Mouse (Mus musculus) layer of hippocampus, adult 9-11 months (tissue): ENCODE results near the gene Wwc2.
"Not testable (repeated sequence)": the region's sequence is repeated elsewhere in the genome, so short reads cannot be mapped to it uniquely, and the experiment has no call there.

Experiments
- DNase-seq: peaks from one replicate; pipeline ENCODE4 v3.0.0; 2022

Wwc2 gene

DNA sequence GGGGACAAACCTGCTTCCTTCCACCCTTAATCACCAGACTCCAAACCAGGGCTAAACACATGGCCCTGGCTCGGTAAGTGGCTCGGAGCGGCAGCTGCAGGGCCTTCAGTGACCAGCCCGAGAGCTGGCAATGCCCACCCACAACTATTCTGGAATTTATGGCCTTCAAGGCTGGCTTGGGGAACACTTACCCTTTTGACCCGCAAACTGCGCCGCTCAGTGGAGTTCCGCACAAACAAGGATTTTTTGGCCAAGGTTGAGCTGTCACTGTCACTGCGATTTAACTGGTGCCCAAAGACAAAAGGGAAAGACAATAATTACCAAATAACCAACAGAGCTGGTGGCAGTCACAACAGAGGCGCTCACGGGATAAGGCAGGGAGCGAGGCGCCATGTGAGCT lies 144.8 kb downstream of the Wwc2 start:
- DNase-seq, result no peak

DNA sequence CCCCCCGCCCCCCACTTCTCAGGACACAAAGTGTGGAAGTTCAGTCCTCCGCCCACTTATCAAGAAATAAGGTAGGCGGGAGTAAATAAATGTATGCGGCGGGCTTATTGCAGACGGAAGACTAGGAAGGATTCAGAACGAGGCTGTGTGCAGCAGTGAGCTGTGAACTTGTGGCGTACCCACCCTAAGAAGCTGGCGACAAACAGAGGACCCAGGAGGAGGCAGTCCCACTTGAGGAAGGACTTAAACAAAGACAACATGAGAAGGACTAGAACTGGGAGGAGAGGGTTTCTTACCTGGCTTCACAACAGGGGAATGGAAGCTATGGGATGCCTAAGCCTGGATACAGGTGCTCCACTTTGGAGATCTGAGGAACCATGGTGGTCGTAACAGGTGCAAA lies 147.1 kb downstream of the Wwc2 start:
- no peak for DNase-seq

DNA sequence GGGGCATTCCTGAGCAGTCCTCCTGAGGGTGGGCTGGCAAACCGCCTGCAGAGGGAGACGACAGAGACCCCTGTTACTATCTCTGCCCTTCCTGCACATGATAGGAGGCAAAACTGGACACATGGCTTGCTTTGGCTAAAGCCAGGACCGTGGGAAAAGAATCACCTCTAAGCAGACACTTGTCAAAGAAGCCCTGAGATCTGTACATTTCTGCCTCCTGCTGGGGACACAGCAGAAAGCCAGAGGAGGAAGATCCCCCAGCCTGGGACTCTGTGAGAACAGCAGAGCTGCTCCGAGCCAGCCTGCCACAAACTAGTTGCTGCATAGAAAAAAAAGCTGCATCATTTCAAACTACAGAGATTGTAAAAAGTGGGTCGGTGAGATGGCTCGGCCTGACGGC lies 147.7 kb downstream of the Wwc2 start:
- DNase-seq, result no peak

DNA sequence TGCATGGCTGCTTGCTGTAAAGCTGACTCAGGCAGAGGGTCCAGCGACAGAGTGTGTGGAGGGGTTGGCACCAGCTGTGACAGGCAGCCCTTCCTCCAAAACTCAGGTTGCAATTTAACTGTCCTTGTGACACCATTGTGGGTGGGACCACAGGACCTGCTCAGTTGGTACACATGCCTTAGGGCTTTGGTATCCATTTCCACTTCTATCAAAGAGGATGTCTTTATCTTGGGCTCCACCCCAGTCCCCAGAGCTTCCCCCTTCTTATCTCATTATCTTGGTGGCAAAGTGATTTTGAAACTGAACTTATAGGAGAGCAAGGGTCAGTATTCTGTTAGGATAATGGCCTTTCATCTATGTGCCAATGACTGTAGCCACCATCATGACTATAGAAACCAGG lies 156.8 kb downstream of the Wwc2 start:
- no peak for DNase-seq

- DNase-seq, result no peak
These were observed 158.1 kb downstream of the Wwc2 start for GRCm38 (mm10) chr8:47832616-47833015.

DNA sequence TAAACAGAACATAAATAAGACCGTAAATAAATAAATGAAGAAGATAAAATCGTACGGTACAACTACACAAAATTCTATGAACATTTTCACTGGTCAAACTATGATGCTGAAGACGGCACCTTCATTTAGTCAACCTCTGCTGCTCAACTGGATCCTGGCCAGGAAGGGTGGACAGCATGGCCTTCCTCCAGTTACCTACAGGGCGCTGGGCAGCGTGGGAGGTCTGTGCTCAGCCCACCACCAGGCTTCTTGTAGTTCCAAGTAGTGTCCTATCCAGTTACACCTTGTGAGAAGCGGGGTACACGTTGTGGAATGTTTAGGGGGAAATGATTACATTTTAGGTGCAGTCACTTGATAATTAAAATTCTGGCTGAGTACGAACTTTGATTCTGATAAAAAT lies 163.8 kb downstream of the Wwc2 start:
- no peak for DNase-seq

GRCm38 (mm10) chr8:47825596-47825995 lies 165.1 kb downstream of the Wwc2 start:
- no peak for DNase-seq

DNA sequence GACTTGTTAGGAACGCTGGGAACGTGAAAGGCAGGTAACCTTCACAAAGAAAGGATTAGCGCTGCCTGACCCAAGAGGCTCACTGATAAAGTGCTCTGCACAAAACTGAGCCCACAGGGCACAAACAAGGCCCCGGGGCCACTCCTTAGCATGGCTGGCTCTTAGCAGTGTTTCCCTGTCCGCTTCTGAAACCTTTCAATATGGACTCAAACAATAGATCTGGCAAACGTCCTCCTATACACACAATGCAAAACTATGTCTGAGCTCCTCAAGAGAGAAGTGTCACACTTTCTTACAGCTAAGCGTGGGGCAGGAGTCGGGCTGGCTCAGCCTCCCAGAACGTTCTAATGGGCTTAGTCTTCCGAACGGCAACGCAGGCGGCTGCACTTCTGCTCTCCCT lies 166.5 kb downstream of the Wwc2 start, which contains the start of gene Cldn22:
Cldn22 (plus strand) TSS at position 301 of the 400 bp plus-strand sequence.
- no peak for DNase-seq

GRCm38 (mm10) chr8:47823777-47824176 lies 166.9 kb downstream of the Wwc2 start:
- DNase-seq, result no peak

DNA sequence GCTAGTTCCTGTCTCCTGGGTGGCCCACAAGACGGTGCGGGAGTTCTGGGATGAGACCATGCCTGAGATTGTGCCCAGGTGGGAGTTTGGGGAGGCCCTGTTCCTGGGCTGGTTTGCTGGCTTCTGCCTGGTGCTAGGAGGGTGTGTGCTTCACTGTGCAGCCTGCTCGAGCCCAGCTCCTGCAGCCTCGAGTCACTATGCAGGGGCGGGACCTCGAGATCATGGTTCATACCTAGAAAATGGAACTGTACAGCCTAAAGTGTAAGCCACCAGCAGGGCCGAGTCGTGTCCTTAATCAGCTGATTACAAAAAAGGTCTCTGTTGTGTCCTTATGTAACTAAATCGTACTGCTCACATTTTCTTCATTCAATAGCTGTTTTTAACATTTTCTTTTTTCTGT lies 168.2 kb downstream of the Wwc2 start:
- DNase-seq, result not testable (repeated sequence)

GRCm38 (mm10) chr8:47821843-47822242 lies 168.9 kb downstream of the Wwc2 start, which contains the start of gene Cldn24:
Gene Cldn24, plus strand, starts transcription at chr8:47822143.
- no peak for DNase-seq

DNA sequence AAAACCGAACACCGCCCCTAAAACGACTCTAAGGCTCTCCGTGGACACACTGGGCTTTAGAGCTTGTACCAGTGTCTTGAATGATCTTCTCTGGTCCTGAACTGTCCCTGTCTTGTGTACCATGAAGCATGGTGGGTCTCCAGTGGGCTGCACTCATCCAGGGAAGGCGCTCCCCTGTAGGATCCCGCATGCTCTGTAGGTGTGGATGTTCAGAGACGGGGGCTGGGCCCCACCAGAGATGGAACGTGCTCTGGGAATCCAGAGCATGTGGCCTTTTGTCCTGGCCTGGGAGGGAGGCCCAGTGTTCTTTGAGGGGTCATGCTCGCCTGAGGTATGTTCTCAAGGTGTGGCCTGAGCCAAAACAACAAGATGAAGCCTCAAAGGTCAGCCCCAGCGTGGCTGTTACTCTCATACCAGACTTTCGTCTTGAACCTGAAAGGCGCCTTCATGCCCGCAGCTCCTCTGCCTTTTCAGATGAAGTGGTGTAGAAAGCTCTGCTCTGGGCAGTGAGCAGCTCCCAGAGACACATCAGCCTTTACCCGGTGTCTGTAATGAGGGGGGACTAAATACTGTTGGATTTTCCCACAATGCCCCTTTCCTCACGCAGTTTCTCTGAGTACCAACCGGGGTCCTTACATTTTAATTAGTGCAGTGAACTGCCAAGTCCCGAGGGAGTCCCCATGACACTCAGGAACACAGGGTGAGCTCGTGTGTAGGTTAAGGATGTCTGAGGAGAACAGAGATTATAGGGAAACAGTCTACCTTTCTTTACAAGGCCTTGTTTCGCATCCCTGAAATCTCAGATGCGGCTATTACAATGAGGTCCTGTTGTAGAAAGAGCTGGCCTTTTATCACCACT lies 169.6 kb downstream of the Wwc2 start:
- no peak for DNase-seq

DNA sequence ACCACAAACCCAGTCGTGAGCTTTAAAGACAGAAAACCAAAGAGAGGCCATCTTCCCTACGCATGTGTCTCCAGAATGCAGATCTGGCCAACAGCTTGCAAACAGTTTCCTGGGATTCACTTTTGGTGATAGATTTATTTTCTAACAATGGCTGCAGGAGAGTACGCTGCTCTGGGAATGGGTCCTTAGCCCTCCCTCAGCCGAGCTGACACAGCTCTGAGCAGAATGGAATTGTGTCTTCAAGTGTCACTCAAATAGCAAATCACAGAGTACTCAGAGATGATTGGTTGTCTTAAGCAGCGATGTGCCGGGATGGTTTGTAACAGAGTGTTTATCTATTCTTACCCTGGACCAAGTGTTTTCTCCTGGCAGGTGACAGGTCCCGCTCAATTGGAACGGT lies 171.7 kb downstream of the Wwc2 start:
- no peak for DNase-seq

- no peak for DNase-seq
These were observed 179.5 kb downstream of the Wwc2 start for GRCm38 (mm10) chr8:47811221-47811620.

- no peak for DNase-seq
These were observed 180.1 kb downstream of the Wwc2 start for GRCm38 (mm10) chr8:47810666-47811015.

GRCm38 (mm10) chr8:47809970-47810665 lies 180.6 kb downstream of the Wwc2 start:
- DNase-seq, result no peak

- no peak for DNase-seq
These were observed 186.5 kb downstream of the Wwc2 start for GRCm38 (mm10) chr8:47804262-47804661.

- DNase-seq, result no peak
These were observed 188.4 kb downstream of the Wwc2 start for GRCm38 (mm10) chr8:47802349-47802748.

- DNase-seq, result no peak
These were observed 191.3 kb downstream of the Wwc2 start for GRCm38 (mm10) chr8:47799438-47799837.

DNA sequence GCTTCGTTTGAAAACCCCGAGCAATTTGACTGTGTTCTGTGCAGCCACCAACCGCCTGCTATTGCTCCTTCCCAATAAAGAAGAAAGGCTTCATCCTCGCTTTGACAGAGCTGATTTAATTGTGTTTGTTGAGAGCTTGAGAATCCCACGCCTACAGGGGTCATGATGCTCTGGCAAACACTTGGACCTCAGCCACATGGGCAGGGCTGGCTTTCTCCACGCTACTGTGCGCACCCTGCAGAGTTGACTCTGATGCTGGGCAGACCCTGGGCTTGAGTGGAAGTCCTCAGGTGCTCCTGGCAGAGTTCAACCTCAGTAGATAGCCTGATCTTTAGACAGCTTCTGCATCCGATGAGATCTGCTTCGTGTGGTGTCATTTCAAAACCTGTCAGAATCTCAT lies 198.7 kb downstream of the Wwc2 start:
- DNase-seq, result no peak

GRCm38 (mm10) chr8:47787705-47788104 lies 203.0 kb downstream of the Wwc2 start:
- no peak for DNase-seq

DNA sequence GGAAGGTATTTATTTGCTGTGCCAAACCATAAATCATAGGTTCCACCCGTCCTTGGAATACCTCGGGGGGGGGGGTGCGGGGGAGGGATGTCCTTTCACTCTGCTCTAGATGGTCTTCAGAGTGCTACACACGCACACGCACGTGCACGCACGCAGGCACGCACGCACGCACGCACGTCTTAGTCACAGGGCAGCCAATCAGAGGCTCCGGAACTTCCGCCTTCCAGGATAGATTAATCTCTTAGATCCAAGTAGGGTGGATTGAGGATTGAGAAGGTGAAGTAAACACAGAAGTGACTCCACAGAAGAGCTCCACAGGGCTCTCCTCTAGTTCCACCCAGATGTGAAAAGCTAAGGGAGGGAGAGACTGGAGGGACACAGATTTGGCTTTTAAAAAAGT lies 204.4 kb downstream of the Wwc2 start:
- no peak for DNase-seq

DNA sequence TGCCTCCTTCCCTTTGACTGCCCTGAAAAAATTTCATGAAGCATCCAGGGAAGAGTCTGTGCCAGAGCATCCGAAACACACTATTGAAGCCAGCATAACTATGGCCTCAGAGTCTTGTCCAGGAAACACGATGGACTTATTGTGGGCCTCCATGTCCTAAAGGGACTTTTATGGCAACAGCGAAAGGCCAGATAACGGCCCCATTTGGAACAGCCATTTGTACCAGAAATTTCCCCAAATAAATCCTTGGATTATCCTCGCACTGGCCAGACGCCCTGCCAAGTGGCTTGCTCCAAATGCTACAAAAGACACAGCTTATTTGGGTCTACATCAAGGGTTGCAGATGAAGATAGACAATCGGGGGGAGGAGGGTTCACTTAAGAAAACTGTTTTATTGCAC lies 206.3 kb downstream of the Wwc2 start:
- no peak for DNase-seq

- peak; percentile 17 for DNase-seq
These were observed 206.8 kb downstream of the Wwc2 start for GRCm38 (mm10) chr8:47783944-47784343.
